Mouse (Mus musculus) liver, adult 10 weeks (tissue): ENCODE measurements around the gene Ddx10. TPM values are rescaled to one million over a fixed set of nuclear protein-coding genes. Genes with fewer than 3 reads are reported as not detected.

Experiments used
- polyA plus RNA-seq: library from polyadenylated mRNA; stranded (reverse); fragments of 350-450 nt; fragmentation: Illumina TruSeq; extraction: RNeasy Lipid Tissue Mini Kit (QIAGEN cat#74804); gene quantifications from one replicate; pipeline ENCODE4 v1.2.3, GENCODE M21; 2014; ENCODE audit warnings: low read depth, low replicate concordance

Ddx10 gene
- 19.5 TPM for polyA plus RNA-seq

DNA sequence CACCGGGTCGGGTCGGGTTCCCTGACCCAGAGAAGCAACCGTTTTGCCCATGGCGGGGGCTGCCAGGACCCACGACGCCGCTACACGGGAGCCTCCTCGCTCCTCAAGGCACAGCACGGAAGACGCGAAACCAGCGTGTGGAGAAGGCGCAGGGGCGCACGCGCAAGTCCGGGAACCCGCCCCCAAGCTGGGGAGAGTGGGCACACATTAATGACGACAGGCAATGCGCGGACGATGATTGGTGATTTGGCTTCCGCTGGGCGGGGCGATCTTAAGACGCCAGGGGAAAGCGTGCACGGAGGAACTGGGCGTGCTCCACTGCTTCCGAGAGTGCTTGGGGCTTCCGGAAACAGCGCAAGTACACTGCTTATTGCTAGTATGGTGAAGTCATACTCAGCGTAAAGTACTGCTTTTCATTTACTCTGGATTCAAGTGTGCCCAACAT is at the start of gene Ddx10:
Gene Ddx10 (minus strand): TSS at position 101 of the 445 bp plus-strand sequence.

Other genes starting within 250 kb of the Ddx10 start
- gene Exph5, start 53.6 kb upstream of the Ddx10 start, polyA plus RNA-seq = 5.7 TPM
- 7.4 TPM for gene Kdelc2, start 136.0 kb upstream of the Ddx10 start, polyA plus RNA-seq
- not detected for gene 4930550C14Rik, start 154.3 kb upstream of the Ddx10 start, polyA plus RNA-seq